Mouse (Mus musculus) ovary, postnatal 10 days (tissue): ENCODE data around the gene Pmfbp1.

Source experiments
- DNase-seq: peaks from one replicate; pipeline ENCODE4 v3.0.0; 2022; ENCODE audit warnings: low spot score

The Pmfbp1 gene

GRCm38 (mm10) chr8:109591367-109591766 lies 97.5 kb downstream of the Pmfbp1 start:
- no peak for DNase-seq

DNA sequence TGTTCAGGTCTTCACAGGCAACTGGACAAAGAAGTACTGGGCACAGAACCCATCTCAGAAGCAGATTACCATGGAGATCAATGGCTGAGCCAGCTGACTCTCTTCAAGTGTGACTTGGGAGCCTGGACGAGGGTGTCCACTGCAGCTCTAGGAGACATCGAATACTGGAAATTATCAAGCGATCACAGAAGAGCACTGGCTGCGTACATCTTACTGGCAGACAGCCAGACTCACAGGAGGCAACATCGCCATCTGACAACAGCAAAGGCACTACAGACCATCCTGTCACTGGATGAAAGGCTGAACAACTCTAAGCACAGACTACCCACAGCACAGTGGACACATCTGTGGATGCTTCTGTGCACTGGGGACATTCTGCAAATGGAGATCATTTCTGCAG lies 98.3 kb downstream of the Pmfbp1 start:
- no peak for DNase-seq
